Mouse (Mus musculus) megakaryocyte, embryonic 14.5 days (primary cell): ENCODE data around the gene Ulk3.

Source experiments
- FLI1 ChIP-seq: IDR thresholded peaks from 2 replicates; pipeline ENCODE4 v1.6.1; 2012; ENCODE audit warnings: low read length, inconsistent platforms, mixed read lengths
- GATA1 ChIP-seq: IDR thresholded peaks from 3 replicates; pipeline ENCODE4 v1.6.1; 2012; ENCODE audit warnings: mixed read lengths, low read length, inconsistent platforms, borderline replicate concordance

DNA sequence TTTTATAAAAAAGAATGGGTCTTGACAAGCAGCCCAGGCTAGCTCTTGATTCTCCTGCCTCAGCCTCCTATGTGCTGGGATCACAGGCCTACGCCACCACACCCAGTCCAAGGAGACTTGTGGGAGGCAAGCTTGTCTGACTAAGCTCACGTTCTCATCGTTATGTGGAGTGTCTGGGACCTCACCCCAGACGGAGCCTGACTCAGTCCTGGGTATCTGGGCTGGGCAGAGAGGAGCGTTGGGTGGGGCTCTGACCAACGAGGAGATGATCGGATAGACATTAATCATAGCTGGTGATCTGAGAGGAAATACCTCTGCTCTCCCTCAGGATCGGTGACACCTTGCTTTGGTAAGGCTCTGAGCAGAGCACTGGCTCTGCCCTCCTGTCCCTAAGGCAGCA is 29.6 kb downstream of the Ulk3 start:
- TF ChIP-seq GATA1 (no peak), FLI1 (no peak)
